In genomic region chr6:84061328-84061727, GRCm38 (mm10) we compare ENCODE assay signal across 8 mouse cellular contexts. TPM values are rescaled to one million over a fixed set of nuclear protein-coding genes. Genes with fewer than 3 reads are reported as not detected.
DNase-seq lines count a peak whose midpoint lies in the region; ATAC-seq and TF ChIP-seq lines count a peak whose summit lies in the region.

No protein-coding gene starts in this region.

- TF ChIP-seq CTCF in cortical plate, adult 2 months (IDR thresholded peaks at IDR 0.05; ENCODE audit: extremely low read depth, insufficient read depth, low read length), result peak; percentile 87
- TF ChIP-seq CTCF in olfactory bulb, adult 2 months (IDR thresholded peaks at IDR 0.05; ENCODE audit: insufficient read depth, low read depth, low read length), result peak; percentile 48

- intact Hi-C loops in heart, postnatal 36 days (cut with DNase I), result loop anchor here (1.0 kb wide), 3 partner anchors 42 to 182 kb away; no protein-coding TSS in a partner anchor
- intact Hi-C loops in left cerebral cortex, postnatal 25 days (cut with DNase I), result loop anchor here (2.0 to 5.0 kb wide), 2 partner anchors 43 to 179 kb away; no protein-coding TSS in a partner anchor

- H3K36me3 ChIP-seq in midbrain, embryonic 10.5 days, result no peaks in the 10 kb centered on the region
- no peaks in the 10 kb centered on the region for H3K36me3 ChIP-seq in midbrain, embryonic 13.5 days

- no peak overlapping the region for H3K4me2 ChIP-seq in midbrain, embryonic 13.5 days (replicated peaks)

- H3K9me3 ChIP-seq in midbrain, embryonic 10.5 days (replicated peaks), result no peaks in the 10 kb centered on the region
- no peaks in the 10 kb centered on the region for H3K9me3 ChIP-seq in midbrain, embryonic 13.5 days

- H3K4me3 ChIP-seq in midbrain, embryonic 10.5 days, result no peak overlapping the region
- no peak overlapping the region for H3K4me3 ChIP-seq in midbrain, embryonic 13.5 days (replicated peaks)
- no peak overlapping the region for H3K4me3 ChIP-seq in cortical plate, adult 2 months (ENCODE audit: insufficient read depth, low read length)
- no peak overlapping the region for H3K4me3 ChIP-seq in olfactory bulb, adult 2 months (ENCODE audit: insufficient read depth, low read depth, low read length)

- no peak for ATAC-seq in midbrain, embryonic 13.5 days
- ATAC-seq in megakaryocyte, adult 5-6 weeks (ENCODE audit: poor library complexity, severe bottlenecking), result no peak

- H3K27ac ChIP-seq in midbrain, embryonic 10.5 days (replicated peaks), result no peak overlapping the region
- no peak overlapping the region for H3K27ac ChIP-seq in midbrain, embryonic 13.5 days
- no peak overlapping the region for H3K27ac ChIP-seq in cortical plate, adult 2 months (ENCODE audit: insufficient read depth, low read length)
- no peak overlapping the region for H3K27ac ChIP-seq in olfactory bulb, adult 2 months (ENCODE audit: insufficient read depth, low read depth, low read length)

- DNase-seq in midbrain, embryonic 10.5 days (ENCODE audit: low spot score), result peak; percentile 69
- DNase-seq in R1 (ENCODE audit: low read depth, low spot score), result peak; percentile 78
- DNase-seq in heart, postnatal 36 days, result peak; percentile 72 to 77
- DNase-seq in left cerebral cortex, postnatal 25 days (ENCODE audit: low spot score in 2 of 2), result peak; percentile 41 to 47

- no peak for TF ChIP-seq POLR2A in cortical plate, adult 2 months (IDR thresholded peaks at IDR 0.05; ENCODE audit: extremely low read depth, insufficient read depth, low read length)
- no peak for TF ChIP-seq POLR2A in olfactory bulb, adult 2 months (IDR thresholded peaks at IDR 0.05; ENCODE audit: insufficient read depth, low read depth, low read length)

- 8% methylated on average over 5 of the region's 5 CpGs for WGBS in midbrain, embryonic 10.5 days
- WGBS in midbrain, embryonic 13.5 days, result 8% methylated on average over 5 of the region's 5 CpGs
- 1% methylated on average over 5 of the region's 5 CpGs for WGBS in olfactory bulb, adult 2 months

- H3K4me1 ChIP-seq in midbrain, embryonic 10.5 days, result no peaks in the 10 kb centered on the region; the same call in 1 of the 2 replicates
- no peaks in the 10 kb centered on the region for H3K4me1 ChIP-seq in midbrain, embryonic 13.5 days (replicated peaks)
- H3K4me1 ChIP-seq in cortical plate, adult 2 months (ENCODE audit: control insufficient read depth, insufficient read depth, low read length), result no peaks in the 10 kb centered on the region; the same call in 1 of the 2 replicates
- peaks cover 8% of the 10 kb centered on the region for H3K4me1 ChIP-seq in olfactory bulb, adult 2 months (ENCODE audit: control insufficient read depth, insufficient read depth, low read length)

- H3K27me3 ChIP-seq in midbrain, embryonic 10.5 days (ENCODE audit: low read depth, poor library complexity, severe bottlenecking), result no peaks in the 10 kb centered on the region
- H3K27me3 ChIP-seq in midbrain, embryonic 13.5 days, result no peaks in the 10 kb centered on the region

- no peak overlapping the region for H3K9ac ChIP-seq in midbrain, embryonic 13.5 days (replicated peaks)

RNA-seq across cellular contexts. Expression of gene Dysf, which starts 52.9 kb away (rescaled TPM):
- polyA plus RNA-seq in midbrain, embryonic 10.5 days (2016; fragmentation: Nextera tagmentation; extraction: Ambion mirVana), result 2.4 and 3.3 TPM in 2 replicates
- polyA plus RNA-seq in midbrain, embryonic 13.5 days (2015; fragmentation: Nextera tagmentation; extraction: Ambion mirVana), result 2.0 and 2.6 TPM in 2 replicates
- polyA plus RNA-seq in cortical plate, adult 2 months (2012; rRNA removed), result 3.7 TPM in 2 replicates
- 100 to 1,000 TPM; 108 to 112 TPM for total RNA-seq in heart, postnatal 36 days (2021)
- 1 to 10 TPM; 3.4 TPM for total RNA-seq in left cerebral cortex, postnatal 25 days (2021)
- polyA plus RNA-seq in olfactory bulb, adult 2 months (2012; ENCODE audit: insufficient read depth, insufficient read length, low replicate concordance, missing spikeins), result not detected in 2 replicates
- total RNA-seq in megakaryocyte, adult 5-6 weeks (2015), result not detected in 2 replicates
- total RNA-seq in megakaryocyte, adult 5-6 weeks (2017), result not detected in 2 replicates
